Mouse (Mus musculus): ENCODE results near the gene Atn1.
A peak's percentile ranks its signal among the peaks of the same experiment; 100 is the strongest.

Atn1 gene

DNA sequence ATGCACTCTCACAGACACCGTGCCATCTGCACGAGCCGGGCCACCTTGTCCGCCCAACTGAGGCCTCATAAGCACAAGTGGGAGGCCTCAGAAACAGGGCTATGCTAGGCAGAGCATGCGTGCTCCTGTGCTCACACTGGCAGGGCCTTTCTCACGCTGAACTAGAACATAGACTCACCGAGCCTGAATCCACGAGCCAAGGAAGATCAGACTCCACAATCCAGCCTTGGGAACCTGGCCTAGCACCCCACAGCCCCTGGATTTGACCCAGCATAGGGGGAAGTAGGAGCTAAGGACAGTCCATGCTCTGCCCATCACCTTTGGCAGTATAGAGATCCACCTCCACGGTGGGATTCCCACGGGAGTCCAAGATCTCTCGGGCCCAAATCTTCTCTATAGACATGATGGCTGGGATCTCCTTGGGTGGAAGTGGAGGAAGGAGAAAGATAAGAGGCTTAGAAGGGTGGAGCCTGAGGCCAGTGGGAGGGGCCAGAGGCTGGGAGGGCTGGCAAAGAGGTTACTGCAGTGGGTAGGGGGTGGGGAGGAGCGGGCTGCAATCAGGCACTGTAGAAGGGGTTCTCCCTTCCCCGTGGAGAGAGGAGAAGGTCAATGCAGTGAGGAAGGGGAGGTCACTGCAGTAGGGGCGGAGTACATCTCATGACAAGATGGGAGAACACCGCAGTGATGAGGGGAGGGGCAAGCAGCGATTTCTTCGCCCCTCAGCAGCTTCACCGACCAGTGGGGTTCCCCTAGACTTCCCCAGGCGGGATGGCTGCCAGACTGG is 11.8 kb upstream of the Atn1 start:
- DNase-seq, result no peak

DNA sequence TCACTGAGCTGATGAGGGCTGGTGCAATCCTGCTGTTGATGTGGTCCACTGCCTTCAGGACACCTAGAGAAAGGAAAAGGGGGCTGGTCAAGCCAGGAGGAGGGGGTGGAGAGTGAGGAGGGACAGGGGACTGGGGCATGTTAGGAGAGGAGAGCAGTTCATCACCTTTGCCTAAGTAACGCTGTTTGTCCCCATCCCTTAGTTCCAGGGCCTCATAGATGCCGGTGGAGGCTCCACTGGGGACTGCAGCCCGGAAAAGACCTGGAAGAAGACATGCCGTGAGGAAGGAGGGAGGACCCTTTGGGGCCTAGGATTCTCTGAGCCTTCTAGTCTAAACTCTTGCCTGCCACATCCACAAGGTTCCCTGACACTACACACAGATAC is 11.2 kb upstream of the Atn1 start:
- DNase-seq, result no peak

DNA sequence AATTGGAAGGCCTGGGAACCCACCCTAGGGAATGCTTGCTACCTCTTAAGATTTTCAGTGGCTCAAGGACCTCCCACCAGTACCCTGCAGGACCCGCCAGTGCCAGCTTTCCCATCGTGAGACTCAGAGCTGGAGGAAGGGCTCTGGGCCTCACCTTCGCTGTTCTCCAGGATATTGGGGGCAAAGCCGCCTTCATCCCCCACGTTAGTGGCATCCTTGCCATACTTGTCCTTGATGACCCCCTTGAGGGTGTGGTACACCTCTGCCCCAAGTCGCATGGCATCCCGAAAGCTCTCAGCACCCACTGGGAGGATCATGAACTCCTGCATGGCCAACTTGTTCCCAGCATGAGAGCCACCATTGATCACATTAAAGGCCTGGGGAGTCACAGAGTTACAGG is 9.6 kb upstream of the Atn1 start:
- no peak for DNase-seq

DNA sequence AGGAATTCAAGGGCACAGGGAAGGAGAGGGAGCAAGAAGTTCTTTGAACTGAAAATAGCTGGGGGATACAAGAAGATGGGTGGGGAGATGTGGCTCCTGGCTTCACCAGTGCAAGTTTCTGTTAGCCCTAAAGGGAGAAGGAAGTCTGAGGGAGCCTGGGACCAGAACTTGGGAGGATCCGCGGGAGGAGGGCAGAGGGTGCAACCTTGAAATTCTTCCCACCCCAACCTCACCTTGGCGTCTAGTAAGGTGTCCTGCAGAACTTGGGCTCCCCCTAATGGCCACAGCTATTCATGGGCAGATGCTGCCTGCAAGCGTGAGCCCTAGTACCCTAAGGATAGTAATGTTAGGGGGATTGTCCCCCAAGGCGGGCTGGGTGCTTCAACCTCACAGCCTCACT is 2.9 kb upstream of the Atn1 start:
- peak; percentile 69 to 83 for DNase-seq

DNA sequence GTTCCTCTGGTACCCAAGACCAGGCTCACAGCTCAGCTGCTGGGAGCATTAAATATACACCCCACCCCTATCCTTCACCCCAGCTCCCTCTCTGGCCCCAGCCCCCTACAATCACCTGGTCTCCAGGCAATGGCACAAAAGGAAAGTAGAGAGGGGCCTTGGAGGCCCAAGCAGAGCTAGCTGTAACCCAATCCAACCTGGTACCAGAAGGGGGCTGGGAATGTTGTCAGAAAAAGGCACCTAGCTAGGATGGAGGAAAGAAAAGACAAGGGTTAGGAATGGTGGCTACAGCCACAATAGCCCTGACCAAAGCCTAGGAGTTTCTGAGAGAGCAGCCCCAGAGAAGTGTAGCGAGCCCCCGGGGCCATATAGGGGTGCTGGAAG is 2.5 kb upstream of the Atn1 start:
- DNase-seq, result no peak

DNA sequence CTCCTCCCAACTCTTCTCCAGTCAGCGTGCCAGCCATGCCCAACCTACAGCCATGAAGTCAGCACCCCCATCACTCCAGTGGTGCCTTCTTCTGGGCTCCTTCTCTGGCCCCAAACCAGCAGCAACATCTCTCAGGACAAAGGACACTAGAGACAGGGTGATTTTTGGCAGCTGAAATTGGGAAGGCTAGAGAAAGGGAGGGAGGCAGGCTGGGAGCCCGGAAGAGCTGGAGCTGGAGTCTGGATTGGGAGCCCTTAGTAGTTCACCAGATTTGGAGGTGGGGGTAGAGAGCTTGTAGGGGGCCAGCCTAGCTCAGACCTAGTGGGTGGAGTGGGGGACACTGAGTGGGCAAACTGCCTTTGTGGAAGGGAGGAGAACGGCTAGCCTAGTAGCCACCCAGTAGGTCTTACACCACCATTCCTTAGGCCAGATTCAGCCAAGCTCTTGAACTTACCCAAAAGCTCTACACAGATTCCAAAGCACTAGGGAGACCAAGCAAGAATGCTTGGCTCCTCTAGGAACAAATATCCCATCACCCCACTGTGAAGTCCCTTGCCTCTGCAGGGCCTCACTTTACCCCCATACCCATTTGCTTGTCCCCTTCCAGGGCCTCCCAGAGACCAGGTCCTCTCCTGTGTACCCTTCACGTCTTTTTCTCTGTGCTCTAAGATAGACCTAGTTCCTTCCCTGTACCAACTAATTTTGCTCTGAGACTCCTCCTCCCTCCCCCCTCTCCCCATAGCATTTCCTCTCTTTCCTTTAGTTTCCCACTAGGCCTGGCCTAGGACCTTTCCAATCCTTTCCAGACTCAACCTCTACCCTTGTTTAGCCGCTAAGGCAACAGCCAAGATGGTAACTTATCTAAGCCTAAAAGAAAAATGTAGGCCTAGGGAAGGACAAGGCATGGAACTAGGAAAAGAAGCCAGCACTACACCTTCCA is 1.9 kb upstream of the Atn1 start:
- DNase-seq, result no peak

DNA sequence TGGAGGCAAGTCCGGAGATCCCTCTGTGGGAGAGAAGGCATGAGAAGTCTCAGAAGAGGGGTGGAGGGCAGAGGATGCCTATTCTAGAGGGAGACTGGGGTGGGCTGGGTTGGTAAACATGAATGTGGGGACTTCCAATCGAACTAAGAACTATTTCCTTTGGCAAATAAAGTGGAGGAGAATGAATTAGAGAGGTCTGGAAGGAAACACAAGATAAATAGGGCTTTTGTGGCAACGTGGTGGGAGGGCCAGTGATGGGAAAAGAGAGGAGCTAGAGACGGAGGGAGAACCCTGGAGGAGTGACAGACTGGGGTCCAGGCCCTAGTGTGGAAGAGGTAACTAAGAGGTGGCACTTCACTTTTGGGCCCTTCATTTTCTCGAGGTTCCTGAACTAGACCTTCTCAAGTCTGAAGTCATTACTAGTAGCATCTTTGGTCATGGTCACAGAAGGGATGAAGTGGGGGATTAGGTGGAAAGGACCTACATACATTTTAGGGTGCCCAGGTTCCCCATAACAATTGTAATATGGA is 1.1 kb upstream of the Atn1 start:
- no peak for DNase-seq

DNA sequence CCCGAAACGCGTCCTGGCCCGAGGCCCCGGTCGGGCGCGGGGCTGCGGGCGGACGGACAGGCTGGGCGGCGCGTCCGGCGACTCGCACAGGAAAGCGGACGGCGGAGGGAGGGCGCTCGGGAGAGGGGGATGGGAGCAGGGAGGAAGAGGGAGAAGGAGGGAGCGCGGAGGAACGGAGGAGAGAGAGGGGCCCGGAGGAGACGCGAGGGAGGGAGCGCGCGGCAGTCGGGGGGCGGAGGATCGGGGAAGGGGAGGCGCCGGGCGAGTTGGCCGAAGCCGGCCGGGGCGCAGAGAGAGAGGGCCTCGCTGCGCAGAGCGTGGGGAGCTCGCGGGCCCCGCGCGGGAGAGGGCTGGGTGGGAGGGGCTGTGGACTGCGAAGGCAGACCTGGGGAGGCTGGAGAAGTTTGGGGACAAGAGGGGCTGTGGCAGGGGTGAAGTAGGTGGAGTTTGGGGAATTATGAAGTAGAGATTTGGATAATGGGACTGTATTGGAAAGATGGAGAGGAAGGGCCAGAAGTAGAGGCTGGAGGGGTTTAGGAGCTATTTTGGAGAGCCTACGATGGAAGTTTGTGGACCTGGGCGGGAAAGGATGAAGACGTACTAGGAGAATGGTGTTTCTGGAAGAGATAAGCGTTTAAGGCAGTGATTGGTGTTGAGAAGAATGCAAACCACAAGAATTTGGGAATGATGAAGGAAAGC is 477 bp upstream of the Atn1 start:
- peak; percentile 60 to 64 for DNase-seq

DNA sequence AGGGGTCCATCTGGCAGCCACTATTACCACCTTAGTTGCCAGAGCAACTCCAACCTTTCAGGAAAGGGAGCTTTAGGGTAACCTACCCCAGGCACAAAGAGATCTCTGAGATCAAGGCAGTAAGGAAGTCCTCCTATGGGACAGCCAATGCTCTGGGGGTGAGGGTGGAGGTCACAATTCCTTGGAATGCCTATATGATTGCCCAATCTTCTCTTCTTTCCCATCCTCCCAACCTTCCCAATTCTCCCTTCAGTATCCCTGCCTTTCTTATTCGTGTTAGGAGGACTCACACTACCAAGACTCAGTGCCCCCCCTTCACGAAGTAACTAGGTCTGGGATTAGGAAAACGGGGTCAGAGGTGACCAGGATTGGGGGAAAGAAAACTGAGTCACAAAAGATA is 1.0 kb downstream of the Atn1 start:
- no peak for DNase-seq

DNA sequence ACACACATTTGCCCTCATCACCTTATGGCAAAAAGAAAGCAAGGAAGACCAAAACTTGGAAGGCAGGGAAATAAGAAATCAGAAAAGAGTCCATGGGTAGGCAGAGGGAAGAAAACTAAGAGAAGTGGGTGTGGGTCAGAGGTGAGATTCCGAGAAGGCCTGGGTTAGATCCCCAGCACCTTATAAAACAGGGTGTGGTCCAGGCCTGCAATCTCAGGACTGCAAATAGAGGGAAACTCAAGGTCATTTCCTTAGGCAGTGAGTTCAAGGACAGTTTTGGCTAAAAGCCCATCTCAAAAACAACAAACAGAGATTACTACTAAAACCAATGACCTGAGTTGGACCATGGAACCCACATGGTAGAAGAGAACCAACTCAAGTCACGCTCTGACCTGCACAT is 2.5 kb downstream of the Atn1 start:
- DNase-seq, result no peak

DNA sequence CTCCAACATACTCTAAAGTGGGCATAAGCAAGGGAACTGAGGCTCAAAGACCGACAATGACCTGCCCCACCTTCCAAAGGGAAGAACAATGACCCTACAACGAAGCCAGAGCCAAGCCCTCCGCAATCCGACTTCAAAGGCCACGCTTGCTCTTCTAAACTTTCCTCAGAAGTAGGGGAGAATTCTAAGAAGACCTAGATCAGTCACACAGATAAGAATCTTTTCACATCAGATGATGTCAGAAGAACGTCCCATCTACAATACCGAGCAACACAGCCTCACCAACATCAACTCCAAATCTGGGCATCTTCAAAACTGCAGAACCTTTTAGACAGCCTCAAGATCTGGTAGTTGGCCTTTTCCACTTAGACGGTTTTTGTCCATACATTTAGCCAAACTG is 5.9 kb downstream of the Atn1 start:
- DNase-seq, result no peak

DNA sequence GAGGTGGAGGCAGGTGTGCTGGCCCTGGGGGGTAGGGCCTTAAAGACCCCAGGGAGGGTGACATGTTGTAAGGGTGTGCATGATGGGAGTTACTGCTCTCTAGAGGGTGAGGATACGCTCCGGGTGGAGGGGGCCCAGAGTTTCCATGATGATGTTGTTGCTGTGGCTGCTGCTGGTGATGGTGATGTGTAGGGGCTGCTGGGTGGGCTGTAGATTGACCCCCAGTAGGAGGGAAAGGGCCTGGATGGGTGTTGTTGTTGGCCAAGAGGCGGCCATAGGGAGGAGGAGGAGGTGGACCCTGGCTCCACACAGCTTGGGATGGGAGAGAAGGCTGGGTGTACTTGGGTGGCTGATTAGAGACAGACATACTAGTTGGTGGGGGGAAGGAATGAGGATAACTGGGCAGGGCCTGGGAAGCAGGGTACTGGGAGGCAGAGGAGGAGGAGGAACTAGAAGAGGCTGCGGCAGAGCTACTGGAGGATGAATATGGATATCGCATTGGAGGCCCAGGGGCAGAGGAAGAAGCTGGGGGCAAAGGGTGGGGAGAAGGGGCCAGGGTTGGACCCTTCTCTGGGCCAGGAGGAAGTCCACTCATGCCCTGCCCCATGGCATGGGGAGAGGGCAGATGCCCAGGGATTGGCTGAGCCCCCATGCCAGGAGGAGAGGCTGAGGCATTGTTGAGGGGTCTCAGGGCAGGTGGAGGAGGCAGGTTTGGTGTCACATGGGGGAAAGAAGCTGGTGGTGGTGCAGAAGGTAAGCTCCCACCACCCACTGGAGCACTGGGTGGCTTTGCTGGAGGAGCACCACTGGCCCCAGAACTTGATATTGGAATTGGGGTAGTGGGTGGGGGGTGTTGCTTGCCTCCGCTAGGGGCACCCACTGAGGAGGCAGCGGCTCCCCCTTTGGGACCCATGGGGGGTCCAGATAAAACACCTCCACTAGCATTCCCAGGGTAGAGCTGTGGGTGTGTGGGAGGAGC is 9.4 kb downstream of the Atn1 start:
- no peak for DNase-seq

DNA sequence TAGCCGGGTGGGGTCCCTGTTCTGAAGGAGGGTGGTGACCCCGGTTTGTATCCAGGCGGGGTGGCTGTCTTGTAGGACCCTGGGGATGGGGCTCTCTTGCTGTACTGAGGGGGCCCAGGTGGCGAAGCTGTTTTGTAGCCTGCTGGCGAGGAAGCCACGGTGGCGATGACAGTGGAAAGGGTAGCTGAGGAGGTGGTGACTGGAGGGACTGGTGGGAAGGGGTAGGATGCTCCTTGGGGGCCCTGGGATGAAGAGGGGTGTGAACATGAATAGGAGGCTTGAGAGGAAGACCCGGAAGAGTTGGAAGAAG is 10.1 kb downstream of the Atn1 start:
- no peak for DNase-seq

DNA sequence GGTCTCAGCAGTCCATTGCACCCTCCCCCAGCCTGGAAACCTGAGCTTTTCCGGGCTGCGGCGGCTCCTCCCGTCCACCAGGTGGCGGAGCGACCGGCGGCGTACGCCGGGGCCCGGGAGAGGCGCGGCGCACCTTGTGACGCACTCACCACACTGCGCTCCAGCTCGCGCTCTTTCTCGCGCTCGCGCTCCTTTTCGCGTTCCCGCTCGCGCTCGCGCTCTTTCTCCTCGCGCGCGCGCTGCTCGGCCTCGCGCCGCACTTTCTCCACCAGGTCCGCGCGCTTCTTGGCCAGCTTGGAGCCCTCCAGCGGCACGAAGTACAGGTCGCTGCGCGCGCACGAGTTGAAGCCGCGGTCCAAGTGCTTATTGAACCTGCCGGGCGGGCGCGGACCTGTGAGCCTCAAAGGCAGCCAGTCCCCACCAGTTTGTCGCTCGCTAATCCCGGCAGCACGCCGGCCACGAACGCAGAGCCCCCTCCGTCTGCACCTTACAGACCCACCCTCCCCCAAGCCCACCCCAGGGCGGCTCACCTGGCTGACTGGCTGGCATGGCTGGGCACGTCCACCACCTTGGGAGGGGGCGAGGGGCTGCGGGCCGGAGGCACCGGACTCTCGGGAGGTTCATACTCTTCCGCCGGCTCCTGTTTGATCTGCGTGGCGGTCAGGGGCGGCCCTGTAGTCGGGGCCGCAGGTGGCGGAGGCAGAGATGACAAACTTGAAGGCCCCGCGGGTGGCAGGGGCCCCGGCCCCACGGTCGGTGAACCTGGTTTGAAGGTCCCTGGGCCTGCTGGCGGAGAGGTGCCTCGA is 10.6 kb downstream of the Atn1 start:
- DNase-seq, result peak; percentile 89 to 93

DNA sequence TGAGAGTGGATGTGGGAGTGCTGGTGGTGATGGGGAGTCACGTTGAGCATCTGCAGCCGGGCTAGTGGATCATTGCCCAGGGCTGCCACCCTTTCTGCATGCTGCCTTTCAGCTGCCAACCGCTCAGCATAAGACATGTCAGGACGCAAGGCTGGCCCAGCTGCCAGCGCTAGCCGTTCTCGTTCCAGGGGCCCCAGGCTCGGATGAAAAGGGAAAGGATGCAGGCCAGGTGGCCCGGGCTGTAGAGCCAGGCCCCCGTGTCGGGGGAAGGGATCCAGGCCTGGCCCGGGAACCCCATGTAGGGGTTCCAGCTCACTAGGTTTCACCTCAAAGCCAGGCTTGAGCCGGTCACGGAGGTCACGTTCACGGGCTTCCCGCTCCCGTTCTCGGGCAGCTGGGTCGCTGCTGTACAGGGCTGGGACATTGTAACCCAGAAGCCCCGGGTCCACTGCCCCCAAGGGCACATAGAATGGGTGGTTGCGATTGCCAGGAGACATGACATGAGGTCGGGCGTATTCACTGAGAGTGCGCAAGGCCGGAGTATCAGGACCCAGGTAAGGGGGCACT is 11.5 kb downstream of the Atn1 start:
- DNase-seq, result no peak

DNA sequence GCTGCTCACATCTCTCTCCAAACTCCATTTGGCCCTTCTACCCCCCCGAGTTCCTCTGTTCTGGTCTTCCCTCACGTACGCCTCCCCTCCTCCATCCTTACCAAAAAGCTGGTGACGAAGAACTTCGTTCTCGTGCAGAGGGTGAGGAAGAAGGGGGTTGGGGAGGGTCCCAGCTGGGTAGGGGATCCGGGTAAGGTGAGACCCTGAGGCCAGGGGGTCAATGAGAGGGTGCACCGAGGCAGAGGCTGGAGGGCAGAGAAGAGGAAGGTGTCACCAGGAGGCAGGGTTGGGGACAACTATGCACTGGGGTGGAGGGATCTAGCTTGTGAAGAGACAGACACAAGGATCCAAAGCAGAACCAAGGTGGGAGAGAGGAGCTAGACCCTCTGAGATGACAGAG is 12.7 kb downstream of the Atn1 start:
- no peak for DNase-seq

DNA sequence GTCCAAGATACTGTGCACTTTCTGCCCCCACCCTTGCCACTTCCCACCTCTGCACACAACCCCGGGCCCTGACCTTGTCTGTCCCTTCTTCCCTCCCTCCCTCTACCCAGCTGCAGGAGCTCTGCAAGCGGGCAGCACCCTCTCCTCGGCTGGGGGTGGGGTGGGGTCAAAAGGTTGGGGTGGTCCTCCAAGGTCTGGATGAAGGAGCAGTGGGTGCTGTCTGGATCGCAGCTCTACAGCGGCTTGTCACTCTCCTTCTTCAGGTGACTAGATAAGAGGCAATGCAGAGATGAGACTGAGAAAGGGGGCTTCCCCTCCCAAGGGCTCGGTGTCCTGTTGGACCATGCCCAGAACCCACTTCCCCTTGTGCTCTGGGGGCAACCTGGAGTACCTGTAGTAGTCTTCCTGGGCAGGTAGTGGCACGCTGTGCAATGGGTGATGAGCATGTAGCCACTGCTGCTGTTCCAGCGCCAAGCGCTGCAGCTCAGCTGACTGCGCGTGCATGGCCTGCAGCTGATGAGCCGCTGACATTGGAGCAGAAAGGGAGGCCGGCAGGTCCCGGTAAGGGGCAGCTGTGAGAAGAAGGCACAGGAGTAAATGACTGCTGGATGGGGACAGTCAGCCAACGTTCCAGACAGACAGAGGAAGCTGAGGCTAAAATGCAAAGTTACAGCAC is 13.3 kb downstream of the Atn1 start:
- no peak for DNase-seq

DNA sequence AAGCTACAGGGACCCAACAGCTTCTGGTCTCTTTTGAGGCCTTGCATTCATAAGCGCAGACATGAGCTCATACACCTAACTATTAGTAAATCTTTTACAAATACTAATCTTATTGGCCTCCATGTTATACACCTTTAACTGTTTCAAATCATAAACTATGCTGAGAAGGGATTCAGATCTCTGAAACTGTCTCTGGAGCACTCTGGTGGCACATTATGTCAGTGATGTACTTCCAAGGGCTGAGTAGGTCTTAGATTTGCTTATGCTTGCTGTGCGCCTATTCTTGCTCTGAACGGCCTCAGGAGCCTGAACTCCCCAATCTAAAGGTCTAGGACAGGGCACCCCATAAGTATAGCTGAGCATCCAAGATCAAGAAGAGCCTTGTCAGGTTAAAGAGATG is 14.5 kb downstream of the Atn1 start:
- DNase-seq, result no peak

DNA sequence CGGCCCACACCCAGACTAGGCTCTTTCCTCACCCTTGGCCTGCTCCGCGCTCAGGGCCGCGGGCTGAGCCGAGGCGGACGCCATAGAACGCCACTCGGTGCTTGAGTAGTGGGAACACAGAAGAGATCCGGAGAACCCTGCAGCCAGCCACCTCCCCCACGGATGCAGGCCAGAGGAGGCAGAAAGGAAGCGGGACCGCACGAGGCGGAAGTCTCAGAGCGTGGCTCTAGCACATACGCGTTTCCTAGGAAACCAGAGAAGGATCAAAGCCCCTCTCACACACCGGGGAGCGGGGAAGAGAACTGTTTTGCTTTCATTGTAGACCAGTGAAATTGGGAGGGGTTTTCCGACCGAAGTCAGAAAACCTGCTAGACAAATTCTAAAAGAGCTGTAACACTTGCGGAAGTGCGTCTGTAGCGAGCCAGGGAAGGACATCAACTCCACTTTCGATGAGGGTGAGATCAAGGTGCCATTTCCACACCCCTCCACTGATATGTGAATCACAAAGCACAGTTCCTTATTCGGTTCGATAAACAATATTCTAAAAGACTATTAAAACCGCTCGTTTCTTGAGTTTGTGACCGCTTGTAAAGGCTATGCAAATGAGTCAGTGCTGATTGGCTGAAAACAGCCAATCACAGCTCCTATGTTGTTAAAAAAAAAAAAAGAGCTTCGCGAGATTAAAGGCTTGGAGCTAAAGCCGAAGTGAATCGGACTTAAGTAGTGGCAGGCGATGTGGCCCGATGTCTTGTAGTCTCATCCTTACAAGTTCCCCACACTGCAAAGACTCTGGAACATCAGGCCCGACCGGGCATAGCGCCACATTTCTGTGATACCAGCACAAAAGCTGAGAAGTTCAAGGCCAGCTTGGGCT is 15.2 kb downstream of the Atn1 start, which contains the start of gene Grcc10:
Gene Grcc10 (minus strand): TSS at position 487 of the 874 bp plus-strand sequence.
- peak; percentile 79 to 82 for DNase-seq

Measured in spleen, adult 18-20 months (tissue).